Mouse (Mus musculus): ENCODE measurements around the gene Diaph2. TPM values are rescaled to one million over a fixed set of nuclear protein-coding genes. Genes with fewer than 3 reads are reported as not detected.
A peak's percentile ranks its signal among the peaks of the same experiment; 100 is the strongest.
"Not testable (repeated sequence)": the region's sequence is repeated elsewhere in the genome, so short reads cannot be mapped to it uniquely, and the experiment has no call there.

The Diaph2 gene
- polyA plus RNA-seq, 1 experiment from 2014 or later = 6.6 TPM

DNA sequence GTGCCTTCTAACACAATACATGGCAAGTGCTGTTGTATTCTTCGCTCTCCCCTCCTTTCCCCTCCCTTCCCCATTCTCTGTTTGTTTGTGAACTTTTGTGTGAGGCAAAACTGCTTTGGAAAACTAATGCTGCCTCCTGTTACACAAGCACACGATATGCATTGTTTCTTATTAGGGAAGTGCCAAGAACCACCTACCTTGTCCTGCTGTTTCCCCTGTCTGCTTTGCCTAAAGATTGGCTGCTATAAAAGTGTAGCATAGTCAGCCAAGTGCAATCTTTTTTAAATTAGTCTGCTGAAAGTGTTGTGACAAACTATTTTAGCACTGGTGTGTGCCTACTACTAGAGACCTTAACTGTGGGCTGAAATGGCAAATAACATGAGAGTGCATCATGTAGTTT, 15.8 kb downstream of the Diaph2 start:
- no peaks in the 10 kb centered on the region for H3K27me3 ChIP-seq
- no peak overlapping the region for H3K9ac ChIP-seq
- H3K4me1 ChIP-seq = no peaks in the 10 kb centered on the region
- H3K4me3 ChIP-seq = no peak overlapping the region
- H3K9me3 ChIP-seq (replicated peaks) = no peaks in the 10 kb centered on the region
- H3K36me3 ChIP-seq = no peaks in the 10 kb centered on the region
- ATAC-seq (ENCODE audit: low FRiP score) = no peak
- no peak overlapping the region for H3K27ac ChIP-seq
- 51% methylated on average over 2 of the region's 2 CpGs for WGBS
- no peak overlapping the region for H3K4me2 ChIP-seq (replicated peaks)

DNA sequence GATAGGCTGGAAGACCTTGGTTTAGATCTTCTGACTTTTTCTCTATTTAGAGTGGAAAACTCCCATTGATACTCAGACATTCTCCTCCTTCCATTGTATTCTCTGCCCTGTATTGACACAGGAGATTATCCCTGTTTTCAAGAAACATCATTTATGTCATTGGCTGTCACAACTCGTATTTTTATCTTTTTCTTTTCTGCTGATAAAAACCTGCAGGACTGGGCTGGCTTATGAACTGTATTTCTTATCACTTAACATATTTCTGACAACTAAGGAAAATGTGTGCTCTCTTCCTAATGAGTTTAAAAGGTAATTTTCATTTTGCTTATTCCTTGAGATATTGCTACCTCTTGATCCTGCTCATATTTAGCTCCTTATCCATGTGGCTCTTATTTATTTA, 17.3 kb downstream of the Diaph2 start:
- WGBS = 67% methylated on average over 1 of the region's 1 CpGs
- Histone ChIP-seq H3K9me3 (replicated peaks) (no peaks in the 10 kb centered on the region), H3K4me3 (no peak overlapping the region), H3K4me1 (no peaks in the 10 kb centered on the region), H3K36me3 (no peaks in the 10 kb centered on the region), H3K4me2 (replicated peaks) (no peak overlapping the region), H3K27ac (no peak overlapping the region), H3K9ac (no peak overlapping the region), H3K27me3 (no peaks in the 10 kb centered on the region)
- ATAC-seq (ENCODE audit: low FRiP score) = no peak

DNA sequence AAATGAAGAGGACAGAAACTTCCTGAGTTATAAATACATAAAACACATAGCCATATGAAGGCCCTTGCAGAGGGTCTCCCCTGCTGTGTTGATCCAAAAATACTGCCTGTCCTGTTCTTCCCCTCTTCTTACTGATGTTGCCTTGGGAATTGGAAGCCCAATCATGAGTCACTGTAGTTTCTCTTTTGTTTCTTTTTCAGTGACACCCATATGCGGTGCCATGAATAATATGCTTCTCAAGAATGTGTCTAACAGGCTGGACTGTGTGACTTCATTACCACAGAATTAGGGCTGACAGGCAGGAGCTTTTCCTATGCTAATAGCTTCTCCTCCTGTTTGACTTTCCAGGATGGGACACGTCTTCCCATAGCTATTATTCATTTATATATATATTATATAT, 21.1 kb downstream of the Diaph2 start:
- H3K27ac ChIP-seq = no peak overlapping the region
- WGBS = 37% methylated on average over 2 of the region's 2 CpGs
- no peaks in the 10 kb centered on the region for H3K36me3 ChIP-seq
- H3K4me3 ChIP-seq = no peak overlapping the region
- H3K4me1 ChIP-seq = no peaks in the 10 kb centered on the region
- no peaks in the 10 kb centered on the region for H3K27me3 ChIP-seq
- no peaks in the 10 kb centered on the region for H3K9me3 ChIP-seq (replicated peaks)
- ATAC-seq (ENCODE audit: low FRiP score) = no peak
- no peak overlapping the region for H3K4me2 ChIP-seq (replicated peaks)
- no peak overlapping the region for H3K9ac ChIP-seq

DNA sequence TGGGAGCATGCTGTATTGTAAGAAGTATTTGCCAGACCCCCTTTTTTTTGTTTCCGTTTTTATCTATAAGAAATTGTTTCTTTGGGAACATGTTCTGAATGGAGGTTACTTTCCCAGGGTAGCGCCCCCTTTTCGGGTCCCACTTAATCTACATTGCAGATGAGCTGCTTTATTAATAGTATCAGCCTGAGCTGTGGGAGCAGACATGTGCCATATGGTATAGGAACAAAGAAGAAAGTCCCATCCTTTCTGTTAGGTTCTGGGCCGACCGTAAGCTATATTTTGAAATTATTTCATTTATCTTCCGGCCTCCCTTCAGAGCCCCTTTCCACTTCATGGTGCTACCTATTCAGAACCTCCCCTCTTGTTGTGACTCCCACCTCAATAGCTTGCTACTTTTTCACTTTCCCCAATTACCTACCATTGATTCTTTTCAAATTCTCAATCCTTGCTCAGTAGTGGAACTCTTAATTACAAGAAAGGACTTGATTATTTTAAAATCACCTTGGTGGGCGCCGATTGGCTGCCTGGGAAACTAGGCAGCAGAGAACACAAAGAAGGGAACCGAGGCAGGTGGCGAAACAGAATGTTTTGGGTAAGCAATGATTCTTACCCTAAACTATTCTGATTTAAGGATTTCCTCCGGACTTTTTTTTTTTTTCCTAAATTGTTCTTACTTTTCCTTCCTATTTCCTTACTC, 24.2 kb downstream of the Diaph2 start:
- no peak overlapping the region for H3K27ac ChIP-seq
- H3K4me1 ChIP-seq = no peaks in the 10 kb centered on the region
- peak; percentile 67; the same call in 1 of the 2 replicates for ATAC-seq (ENCODE audit: low FRiP score)
- no peak overlapping the region for H3K9ac ChIP-seq
- H3K4me2 ChIP-seq (replicated peaks) = no peak overlapping the region
- no peaks in the 10 kb centered on the region for H3K27me3 ChIP-seq
- no peak overlapping the region for H3K4me3 ChIP-seq
- WGBS = 59% methylated on average over 11 of the region's 11 CpGs
- no peaks in the 10 kb centered on the region for H3K36me3 ChIP-seq
- no peaks in the 10 kb centered on the region for H3K9me3 ChIP-seq (replicated peaks)

DNA sequence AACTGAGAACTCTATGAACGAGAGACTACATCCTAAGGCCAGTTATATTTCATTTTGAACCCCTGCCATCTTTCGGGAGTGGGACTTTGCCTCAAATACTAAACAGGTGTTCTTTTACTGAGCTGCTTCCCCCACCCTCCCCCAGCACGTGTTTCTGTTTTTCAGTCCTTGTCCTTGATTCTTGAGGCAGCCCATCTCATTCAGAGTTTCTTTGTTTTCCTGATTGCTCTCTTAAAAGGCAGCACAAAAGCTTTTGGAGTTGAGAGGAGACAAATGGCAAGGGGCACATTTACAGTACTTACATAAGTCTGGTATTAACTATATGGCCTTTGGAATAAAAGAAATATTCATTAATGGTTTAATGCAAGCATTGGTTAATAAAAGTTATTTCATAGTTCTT, 24.9 kb downstream of the Diaph2 start:
- H3K27me3 ChIP-seq = no peaks in the 10 kb centered on the region
- no peaks in the 10 kb centered on the region for H3K36me3 ChIP-seq
- no peaks in the 10 kb centered on the region for H3K9me3 ChIP-seq (replicated peaks)
- WGBS = 48% methylated on average over 3 of the region's 3 CpGs
- H3K9ac ChIP-seq = no peak overlapping the region
- H3K4me1 ChIP-seq = no peaks in the 10 kb centered on the region
- no peak overlapping the region for H3K4me3 ChIP-seq
- H3K4me2 ChIP-seq (replicated peaks) = no peak overlapping the region
- H3K27ac ChIP-seq = no peak overlapping the region
- ATAC-seq (ENCODE audit: low FRiP score) = no peak

DNA sequence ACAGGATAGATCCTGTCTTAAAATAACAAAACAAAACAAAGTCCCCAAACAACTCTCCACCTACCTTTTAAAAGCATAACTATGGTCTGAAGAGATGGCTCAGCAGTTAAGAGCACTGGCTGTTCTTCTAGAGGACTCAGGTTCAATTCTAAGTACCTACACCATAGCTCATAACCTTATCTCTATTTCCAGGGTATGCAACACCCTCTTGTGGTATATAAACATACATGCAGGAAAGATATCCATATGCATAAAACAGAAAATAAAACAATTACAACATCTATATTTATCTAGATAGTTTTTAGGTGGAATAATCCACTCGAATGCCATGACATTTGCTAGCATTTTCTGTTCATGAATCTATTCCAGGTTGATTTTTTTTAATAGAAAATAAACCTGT, 27.2 kb downstream of the Diaph2 start:
- Histone ChIP-seq H3K9ac (no peak overlapping the region), H3K4me3 (no peak overlapping the region), H3K27me3 (no peaks in the 10 kb centered on the region), H3K27ac (no peak overlapping the region), H3K4me1 (no peaks in the 10 kb centered on the region), H3K4me2 (replicated peaks) (no peak overlapping the region), H3K9me3 (replicated peaks) (no peaks in the 10 kb centered on the region), H3K36me3 (no peaks in the 10 kb centered on the region)
- ATAC-seq (ENCODE audit: low FRiP score) = no peak
- 67% methylated on average over 1 of the region's 1 CpGs for WGBS

DNA sequence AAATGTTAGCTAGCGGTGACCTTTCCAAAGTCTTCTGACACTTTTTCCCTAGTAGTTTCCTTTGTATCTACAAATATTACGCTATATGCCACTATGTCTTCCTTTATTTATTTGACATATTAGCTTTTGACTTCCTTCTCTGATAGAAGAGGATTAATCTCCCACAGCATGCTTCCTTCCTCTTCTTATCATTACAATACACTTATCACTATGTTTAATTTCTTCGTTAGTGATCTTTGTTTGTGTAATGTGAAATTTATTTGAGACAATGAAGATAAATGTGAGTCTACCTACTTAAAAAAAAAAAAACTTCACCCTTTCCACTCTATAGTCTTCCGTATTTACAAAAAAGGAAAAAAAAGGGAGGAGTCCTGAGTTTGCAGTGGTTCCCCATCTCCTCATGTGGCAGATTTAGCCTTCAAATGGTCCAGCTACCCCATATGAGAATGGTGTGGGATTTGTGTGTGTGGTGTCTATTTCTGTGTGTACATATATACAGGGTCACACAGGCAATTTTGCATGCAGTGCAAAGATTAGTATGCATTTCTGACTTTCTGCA, 27.9 kb downstream of the Diaph2 start:
- ATAC-seq (ENCODE audit: low FRiP score) = no peak
- WGBS = 85% methylated on average over 4 of the region's 4 CpGs

DNA sequence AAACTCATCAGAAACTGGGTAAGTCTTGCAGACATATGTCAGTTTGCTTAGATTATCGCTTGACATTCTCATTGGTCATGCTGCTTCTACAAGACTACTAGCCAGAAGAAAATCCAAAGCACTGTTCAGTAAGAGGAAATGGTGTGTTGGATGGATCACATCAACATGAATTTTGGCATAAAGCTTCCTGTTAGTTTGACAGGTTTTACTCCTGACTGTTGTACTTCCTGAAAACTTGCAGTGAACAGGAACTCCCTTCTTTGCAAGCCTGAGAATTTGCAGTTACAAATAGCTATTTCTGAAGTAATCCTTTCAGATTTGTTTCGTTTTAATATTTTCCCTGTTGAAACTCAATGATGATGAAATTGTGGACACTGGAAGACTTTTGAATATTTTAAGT, 32.3 kb downstream of the Diaph2 start:
- Histone ChIP-seq H3K27ac (no peak overlapping the region), H3K9me3 (replicated peaks) (no peaks in the 10 kb centered on the region), H3K36me3 (no peaks in the 10 kb centered on the region), H3K4me2 (replicated peaks) (no peak overlapping the region), H3K9ac (no peak overlapping the region), H3K4me1 (no peaks in the 10 kb centered on the region), H3K27me3 (no peaks in the 10 kb centered on the region), H3K4me3 (no peak overlapping the region)
- WGBS = 81% methylated on average over 2 of the region's 2 CpGs
- ATAC-seq (ENCODE audit: low FRiP score) = no peak

More for the DNA sequence above, 27.9 kb downstream of the Diaph2 start:
- H3K4me2 ChIP-seq (replicated peaks) = no peak overlapping the region
- H3K9ac ChIP-seq = no peak overlapping the region
- no peaks in the 10 kb centered on the region for H3K4me1 ChIP-seq
- no peak overlapping the region for H3K27ac ChIP-seq
- no peaks in the 10 kb centered on the region for H3K36me3 ChIP-seq
- H3K27me3 ChIP-seq = no peaks in the 10 kb centered on the region
- H3K9me3 ChIP-seq (replicated peaks) = no peaks in the 10 kb centered on the region
- H3K4me3 ChIP-seq = no peak overlapping the region

DNA sequence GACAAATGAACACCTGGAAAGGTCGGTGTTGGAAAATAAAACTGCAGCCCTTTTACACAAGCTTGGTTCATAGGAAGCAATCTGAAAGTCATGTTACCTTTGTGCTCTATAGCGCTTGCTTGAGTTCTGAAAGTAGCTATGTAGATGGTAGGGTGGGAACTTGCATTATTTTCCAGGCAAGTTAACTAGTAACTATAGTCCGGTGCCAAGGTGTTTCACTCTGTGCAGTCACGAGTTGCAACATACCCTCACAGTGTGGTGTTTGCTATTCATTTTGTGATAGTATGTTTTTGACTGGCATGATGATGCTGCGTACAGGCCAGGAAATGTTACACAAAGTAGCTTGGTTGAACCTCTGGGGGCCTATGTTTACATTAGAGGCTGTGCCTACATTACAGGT, 34.5 kb downstream of the Diaph2 start:
- H3K4me2 ChIP-seq (replicated peaks) = no peak overlapping the region
- 91% methylated on average over 5 of the region's 5 CpGs for WGBS
- H3K9me3 ChIP-seq (replicated peaks) = no peaks in the 10 kb centered on the region
- no peaks in the 10 kb centered on the region for H3K36me3 ChIP-seq
- H3K27me3 ChIP-seq = no peaks in the 10 kb centered on the region
- H3K9ac ChIP-seq = no peak overlapping the region
- H3K4me1 ChIP-seq = no peaks in the 10 kb centered on the region
- no peak overlapping the region for H3K4me3 ChIP-seq
- H3K27ac ChIP-seq = no peak overlapping the region
- no peak for ATAC-seq (ENCODE audit: low FRiP score)

DNA sequence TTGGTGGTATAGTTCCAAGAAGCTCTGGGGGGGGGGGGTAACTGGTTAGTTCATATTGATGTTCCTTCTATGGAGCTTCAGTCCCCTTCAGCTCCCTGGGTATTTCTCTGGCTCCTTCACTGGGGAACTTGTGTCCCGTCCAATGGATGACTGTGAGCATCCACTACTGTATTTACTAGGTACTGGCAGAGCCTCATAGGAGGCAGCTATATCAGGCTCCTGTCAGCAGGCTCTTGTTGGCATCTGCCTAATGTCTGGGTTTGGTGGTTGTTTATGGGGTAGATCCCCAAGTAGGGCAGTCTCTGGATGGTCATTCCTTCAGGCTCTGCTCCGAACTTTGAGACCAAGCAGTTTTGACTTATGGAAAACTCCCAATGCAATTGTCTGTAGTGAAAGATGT, 50.4 kb downstream of the Diaph2 start:
- not testable (repeated sequence) for H3K27me3 ChIP-seq; H3K9ac ChIP-seq; H3K4me2 ChIP-seq (replicated peaks); H3K9me3 ChIP-seq (replicated peaks); H3K4me3 ChIP-seq; H3K4me1 ChIP-seq; H3K27ac ChIP-seq; H3K36me3 ChIP-seq; ATAC-seq (ENCODE audit: low FRiP score)
- WGBS = 95% methylated on average over 2 of the region's 2 CpGs

DNA sequence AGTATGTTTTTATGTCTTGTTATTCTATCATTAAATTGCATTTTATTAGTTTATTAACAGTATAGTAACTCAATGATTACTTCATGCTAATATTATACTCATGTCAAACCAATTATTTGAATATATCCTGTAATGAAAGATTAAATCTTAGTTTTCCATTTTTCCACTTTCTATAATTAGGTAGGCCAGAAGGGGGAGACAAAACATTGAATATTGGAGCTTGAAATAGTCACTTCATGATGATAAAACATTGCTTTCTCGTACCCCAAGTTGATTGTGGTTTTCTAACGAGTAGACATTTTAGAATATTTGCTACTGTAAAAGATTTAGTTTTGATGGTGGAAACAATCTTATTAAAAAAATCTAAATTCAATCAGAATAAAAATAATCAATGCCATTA, 82.4 kb downstream of the Diaph2 start:
- Histone ChIP-seq H3K27ac (no peak overlapping the region), H3K9me3 (replicated peaks) (no peaks in the 10 kb centered on the region), H3K4me2 (replicated peaks) (no peak overlapping the region), H3K27me3 (no peaks in the 10 kb centered on the region), H3K4me3 (no peak overlapping the region), H3K36me3 (no peaks in the 10 kb centered on the region), H3K4me1 (no peaks in the 10 kb centered on the region), H3K9ac (no peak overlapping the region)
- ATAC-seq (ENCODE audit: low FRiP score) = no peak
- 55% methylated on average over 2 of the region's 2 CpGs for WGBS

DNA sequence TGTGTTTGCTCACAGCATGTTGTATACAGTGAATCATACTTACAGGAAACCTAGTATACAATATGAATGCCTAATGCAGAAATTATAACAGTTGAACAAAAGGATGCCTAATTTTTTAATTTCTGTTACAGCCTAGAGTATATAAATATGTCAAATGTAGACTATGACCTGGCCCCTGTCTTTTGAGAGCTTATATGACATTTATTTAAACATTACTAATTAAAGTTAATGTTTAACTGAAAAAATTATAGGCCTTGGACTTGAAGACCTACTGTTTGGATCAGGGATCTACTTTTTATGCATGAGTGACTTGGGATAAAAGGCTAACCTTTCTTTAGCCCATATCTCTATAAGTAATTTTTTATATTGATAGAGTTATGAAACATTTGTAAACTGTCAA, 84.3 kb downstream of the Diaph2 start:
- no peak overlapping the region for H3K9ac ChIP-seq
- H3K4me2 ChIP-seq (replicated peaks) = no peak overlapping the region
- no peak overlapping the region for H3K4me3 ChIP-seq
- H3K9me3 ChIP-seq (replicated peaks) = no peaks in the 10 kb centered on the region
- H3K36me3 ChIP-seq = no peaks in the 10 kb centered on the region
- no peaks in the 10 kb centered on the region for H3K27me3 ChIP-seq
- ATAC-seq (ENCODE audit: low FRiP score) = no peak
- H3K27ac ChIP-seq = no peak overlapping the region
- H3K4me1 ChIP-seq = no peaks in the 10 kb centered on the region

DNA sequence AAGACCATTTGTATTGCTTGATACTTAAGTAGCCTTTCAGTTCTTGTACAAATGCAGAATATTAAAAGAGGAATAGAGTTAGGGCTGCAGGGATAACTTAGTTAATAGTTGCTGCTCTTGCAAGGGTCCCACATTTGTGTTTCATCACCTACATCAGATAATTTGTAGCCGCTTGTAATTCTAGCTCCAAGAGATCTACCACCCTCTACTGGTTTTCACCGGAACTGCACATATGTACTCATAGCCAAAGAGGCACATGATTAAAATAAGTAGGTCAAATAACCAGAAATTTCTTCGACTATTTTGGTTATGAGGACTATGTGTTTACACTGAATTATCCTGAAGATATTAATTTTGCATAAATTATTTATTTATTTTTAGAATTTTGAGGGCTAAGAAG, 134.9 kb downstream of the Diaph2 start:
- Histone ChIP-seq H3K4me2 (replicated peaks) (no peak overlapping the region), H3K9ac (no peak overlapping the region), H3K9me3 (replicated peaks) (no peaks in the 10 kb centered on the region), H3K27me3 (no peaks in the 10 kb centered on the region), H3K4me1 (no peaks in the 10 kb centered on the region), H3K27ac (no peak overlapping the region), H3K4me3 (no peak overlapping the region), H3K36me3 (no peaks in the 10 kb centered on the region)
- 14% methylated on average over 3 of the region's 3 CpGs for WGBS
- ATAC-seq (ENCODE audit: low FRiP score) = no peak
